Mouse (Mus musculus) forebrain, embryonic 13.5 days (tissue): ENCODE data around the gene Arhgap31. TPM values are rescaled to one million over a fixed set of nuclear protein-coding genes. Genes with fewer than 3 reads are reported as not detected.
"Not testable (repeated sequence)": the region's sequence is repeated elsewhere in the genome, so short reads cannot be mapped to it uniquely, and the experiment has no call there.

Source experiments
- ATAC-seq: fragments of 200-750 bp; cut with Nextera tagmentation; 2 replicates; pipeline ENCODE4 v1.8.0; 2017
- H3K27ac ChIP-seq: fragments of 300-500 bp; sonication (generic); 2 replicates; pipeline ENCODE4 v1.5.1; 2015; ENCODE audit warnings: inconsistent platforms, mild to moderate bottlenecking, moderate library complexity
- H3K27me3 ChIP-seq: fragments of 300-500 bp; sonication (generic); 2 replicates; pipeline ENCODE4 v1.6.1; 2015; ENCODE audit warnings: mild to moderate bottlenecking, inconsistent platforms
- H3K36me3 ChIP-seq: fragments of 300-500 bp; sonication (generic); 2 replicates; pipeline ENCODE4 v1.6.1; 2015; ENCODE audit warnings: mild to moderate bottlenecking, inconsistent platforms; ENCODE audit not compliant: poor library complexity, severe bottlenecking
- H3K4me1 ChIP-seq: fragments of 300-500 bp; sonication (generic); 2 replicates; pipeline ENCODE4 v1.6.1; 2015; ENCODE audit warnings: inconsistent platforms
- H3K4me2 ChIP-seq: fragments of 300-500 bp; sonication (generic); 2 replicates; pipeline ENCODE4 v1.6.1; 2015; ENCODE audit warnings: inconsistent platforms, mild to moderate bottlenecking, moderate library complexity
- H3K4me3 ChIP-seq: fragments of 300-500 bp; sonication (generic); 2 replicates; pipeline ENCODE4 v1.5.1; 2015; ENCODE audit warnings: mild to moderate bottlenecking, inconsistent platforms
- H3K9ac ChIP-seq: fragments of 300-500 bp; sonication (generic); 2 replicates; pipeline ENCODE4 v1.6.1; 2015; ENCODE audit warnings: mild to moderate bottlenecking, inconsistent platforms
- H3K9me3 ChIP-seq: fragments of 300-500 bp; sonication (generic); replicated peaks from 2 replicates; pipeline ENCODE4 v1.6.1; 2016; ENCODE audit warnings: inconsistent platforms
- WGBS: fragments of 180-500 bp; shearing (Covaris S2); methylation state at CpG from one replicate; pipeline ENCODE4 v1.1.7; 2015; 5-methylcytosine and 5-hydroxymethylcytosine counted together
- polyA plus RNA-seq: library from polyadenylated mRNA; unstranded; fragments of >200 nt; fragmentation: Nextera tagmentation; extraction: Ambion mirVana; gene quantifications from 2 replicates; pipeline ENCODE4 v1.2.1, GENCODE M21; 2015

Gene Arhgap31
- polyA plus RNA-seq, 1 experiment from 2014 or later: 3.6 TPM

GRCm38 (mm10) chr16:38677941-38678340, 35.1 kb downstream of the Arhgap31 start:
- H3K27me3 ChIP-seq, H3K9ac ChIP-seq, H3K4me2 ChIP-seq, H3K9me3 ChIP-seq, H3K36me3 ChIP-seq, H3K4me3 ChIP-seq, H3K27ac ChIP-seq, ATAC-seq: not testable (repeated sequence)
- peaks cover 12% of the 10 kb centered on the region for H3K4me1 ChIP-seq
- 86% methylated on average over 2 of the region's 2 CpGs for WGBS

DNA sequence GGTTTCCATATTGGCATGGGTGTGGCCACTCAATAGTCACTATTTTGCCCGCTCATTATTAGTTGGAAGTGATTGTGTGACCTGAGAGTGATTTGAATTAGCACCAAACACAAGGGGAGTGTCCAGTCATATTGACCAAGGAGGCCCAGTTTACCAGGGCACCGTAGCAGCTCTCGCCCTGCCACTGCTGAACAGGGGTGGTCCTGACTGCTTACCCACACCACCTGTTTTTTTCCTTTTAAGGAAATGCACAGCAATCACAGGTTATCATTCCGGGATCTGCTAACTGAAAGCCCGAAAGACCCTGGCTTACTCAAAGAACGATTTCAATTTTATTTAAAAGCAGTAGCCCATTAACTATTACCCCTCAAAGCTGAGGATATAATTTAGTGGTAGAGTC, 35.9 kb downstream of the Arhgap31 start:
- H3K4me2 ChIP-seq: no peak overlapping the region
- H3K27ac ChIP-seq: no peak overlapping the region
- H3K4me1 ChIP-seq: peaks cover 16% of the 10 kb centered on the region
- no peaks in the 10 kb centered on the region for H3K36me3 ChIP-seq
- no peak overlapping the region for H3K9ac ChIP-seq
- no peaks in the 10 kb centered on the region for H3K9me3 ChIP-seq
- H3K27me3 ChIP-seq: no peaks in the 10 kb centered on the region
- no peak for ATAC-seq
- H3K4me3 ChIP-seq: no peak overlapping the region
- 92% methylated on average over 6 of the region's 6 CpGs for WGBS

DNA sequence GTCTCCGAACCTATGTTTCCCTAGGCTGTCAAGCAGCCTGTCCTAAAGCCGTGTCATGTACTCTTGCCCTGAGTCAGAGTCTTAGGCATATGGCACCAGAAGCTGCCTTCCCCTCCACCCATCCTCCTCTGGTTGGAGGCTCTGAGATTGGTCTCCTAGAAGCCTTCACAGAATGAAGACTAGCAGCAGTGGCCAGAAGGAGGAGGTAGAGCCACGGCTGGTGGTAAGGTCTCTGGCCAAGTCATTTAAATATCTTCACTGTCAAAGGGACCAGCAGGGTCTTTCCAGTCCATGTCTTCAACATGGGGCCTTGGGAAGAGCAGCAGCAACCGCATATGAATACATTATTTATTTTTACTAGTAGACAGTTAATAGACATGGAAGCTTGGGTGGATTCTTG, 36.4 kb downstream of the Arhgap31 start:
- WGBS: 94% methylated on average over 4 of the region's 4 CpGs
- H3K9ac ChIP-seq: no peak overlapping the region
- no peak for ATAC-seq
- H3K9me3 ChIP-seq: no peaks in the 10 kb centered on the region
- H3K4me3 ChIP-seq: no peak overlapping the region
- H3K27me3 ChIP-seq: no peaks in the 10 kb centered on the region
- peaks cover 21% of the 10 kb centered on the region for H3K4me1 ChIP-seq
- H3K27ac ChIP-seq: no peak overlapping the region
- no peaks in the 10 kb centered on the region for H3K36me3 ChIP-seq
- H3K4me2 ChIP-seq: no peak overlapping the region

GRCm38 (mm10) chr16:38675600-38676335, 37.3 kb downstream of the Arhgap31 start:
- no peak overlapping the region for H3K27ac ChIP-seq

DNA sequence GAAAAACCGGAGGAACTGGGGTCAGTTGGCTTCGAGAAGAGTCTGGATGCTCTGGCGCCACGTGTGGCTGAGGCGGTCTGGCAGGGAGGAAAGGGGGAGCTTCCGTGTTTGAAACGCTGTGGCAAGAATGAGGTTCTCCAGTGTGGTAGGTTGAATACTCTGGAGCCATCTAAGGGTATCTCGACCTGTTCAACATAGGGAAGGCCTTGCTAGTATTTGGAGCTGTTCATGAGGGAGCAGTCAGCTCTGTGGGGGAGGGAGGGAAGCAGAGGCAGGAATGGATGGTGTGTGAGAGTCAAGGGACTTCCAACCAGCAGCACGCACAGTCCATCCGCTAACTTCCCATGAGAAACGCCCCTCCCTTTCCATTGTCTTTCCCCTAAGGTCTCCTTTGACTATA, 38.2 kb downstream of the Arhgap31 start:
- no peaks in the 10 kb centered on the region for H3K36me3 ChIP-seq
- H3K4me2 ChIP-seq: no peak overlapping the region
- 93% methylated on average over 11 of the region's 11 CpGs for WGBS
- H3K27me3 ChIP-seq: no peaks in the 10 kb centered on the region
- no peak overlapping the region for H3K27ac ChIP-seq
- no peaks in the 10 kb centered on the region; the same call in 1 of the 2 replicates for H3K9me3 ChIP-seq
- no peak overlapping the region for H3K9ac ChIP-seq
- no peak for ATAC-seq
- no peak overlapping the region for H3K4me3 ChIP-seq
- peaks cover 32% of the 10 kb centered on the region for H3K4me1 ChIP-seq

More at GRCm38 (mm10) chr16:38675600-38676335, 37.3 kb downstream of the Arhgap31 start:
- Histone ChIP-seq H3K4me2 (no peak overlapping the region), H3K9me3 (no peaks in the 10 kb centered on the region; the same call in 1 of the 2 replicates), H3K4me3 (no peak overlapping the region), H3K27me3 (no peaks in the 10 kb centered on the region), H3K36me3 (no peaks in the 10 kb centered on the region), H3K4me1 (peaks cover 26% of the 10 kb centered on the region), H3K9ac (no peak overlapping the region)
- ATAC-seq: no peak
- WGBS: 50% methylated on average over 9 of the region's 9 CpGs

- 0 out of 2 replicates have a peak overlapping the region, but pooled peaks have one; percentile 40 for H3K27ac ChIP-seq
- no peaks in the 10 kb centered on the region; the same call in 1 of the 2 replicates for H3K9me3 ChIP-seq
- H3K27me3 ChIP-seq: no peaks in the 10 kb centered on the region
- ATAC-seq: peak; percentile 90
- H3K4me3 ChIP-seq: no peak overlapping the region
- H3K9ac ChIP-seq: no peak overlapping the region
- H3K36me3 ChIP-seq: no peaks in the 10 kb centered on the region
- H3K4me1 ChIP-seq: peaks cover 32% of the 10 kb centered on the region
- WGBS: 40% methylated on average over 15 of the region's 15 CpGs
- H3K4me2 ChIP-seq: no peak overlapping the region
Observed at GRCm38 (mm10) chr16:38673511-38673910, 39.6 kb downstream of the Arhgap31 start.

DNA sequence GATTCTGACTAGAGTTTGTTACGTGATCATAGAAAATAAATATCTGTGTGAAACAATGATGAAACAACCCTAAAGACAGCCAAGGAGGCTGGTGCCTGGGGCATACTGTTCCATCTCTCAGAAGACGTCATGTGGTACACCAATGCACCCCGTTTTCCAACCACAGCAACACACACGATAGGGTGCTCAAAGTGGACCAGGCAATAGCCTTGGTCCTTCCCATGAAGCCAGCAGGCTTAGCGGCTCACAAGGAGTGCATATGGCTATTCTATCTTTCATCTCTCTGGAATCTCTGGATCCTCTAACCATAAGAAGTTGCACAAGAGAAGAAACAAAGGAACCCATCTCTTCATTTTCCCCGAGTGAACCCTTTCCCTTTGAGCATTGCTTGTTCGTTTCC, 40.1 kb downstream of the Arhgap31 start:
- Histone ChIP-seq H3K9me3 (no peaks in the 10 kb centered on the region; the same call in 1 of the 2 replicates), H3K4me1 (peaks cover 32% of the 10 kb centered on the region), H3K4me2 (no peak overlapping the region), H3K27ac (no peak overlapping the region), H3K36me3 (no peaks in the 10 kb centered on the region), H3K27me3 (no peaks in the 10 kb centered on the region), H3K9ac (no peak overlapping the region), H3K4me3 (no peak overlapping the region)
- ATAC-seq: no peak
- 93% methylated on average over 7 of the region's 7 CpGs for WGBS

DNA sequence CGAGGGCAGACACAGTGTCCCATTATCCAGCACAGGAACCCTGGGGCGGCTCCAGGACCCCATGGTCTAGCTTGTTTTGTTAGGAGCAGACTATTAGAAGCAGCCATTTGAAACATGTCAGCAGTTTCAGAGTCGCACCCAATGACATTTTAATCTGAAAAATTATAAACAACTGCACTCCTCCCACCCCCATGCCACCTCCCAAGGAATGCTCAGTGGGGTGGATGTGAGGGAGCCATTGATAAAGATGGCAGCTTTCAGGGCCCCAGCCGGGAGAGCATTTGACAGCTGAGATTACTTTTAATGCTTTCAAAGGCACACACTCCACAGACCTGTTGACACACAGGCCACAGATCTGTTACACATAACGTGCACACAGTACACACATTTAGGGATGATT, 40.7 kb downstream of the Arhgap31 start:
- Histone ChIP-seq H3K4me3 (no peak overlapping the region), H3K4me2 (no peak overlapping the region), H3K4me1 (peaks cover 32% of the 10 kb centered on the region), H3K27me3 (no peaks in the 10 kb centered on the region), H3K36me3 (no peaks in the 10 kb centered on the region), H3K27ac (no peak overlapping the region), H3K9me3 (no peaks in the 10 kb centered on the region; the same call in 1 of the 2 replicates), H3K9ac (no peak overlapping the region)
- no peak for ATAC-seq
- WGBS: 67% methylated on average over 5 of the region's 5 CpGs

- Histone ChIP-seq H3K36me3 (no peaks in the 10 kb centered on the region), H3K9me3 (no peaks in the 10 kb centered on the region; the same call in 1 of the 2 replicates), H3K9ac (no peak overlapping the region), H3K4me3 (no peak overlapping the region), H3K4me1 (peaks cover 32% of the 10 kb centered on the region), H3K27ac (peak overlapping the region; percentile 21; the same call in 1 of the 2 replicates), H3K4me2 (no peak overlapping the region), H3K27me3 (no peaks in the 10 kb centered on the region)
- 80% methylated on average over 12 of the region's 12 CpGs for WGBS
- ATAC-seq: peak; percentile 22; the same call in 1 of the 2 replicates
Observed at GRCm38 (mm10) chr16:38670621-38671390, 42.3 kb downstream of the Arhgap31 start.

DNA sequence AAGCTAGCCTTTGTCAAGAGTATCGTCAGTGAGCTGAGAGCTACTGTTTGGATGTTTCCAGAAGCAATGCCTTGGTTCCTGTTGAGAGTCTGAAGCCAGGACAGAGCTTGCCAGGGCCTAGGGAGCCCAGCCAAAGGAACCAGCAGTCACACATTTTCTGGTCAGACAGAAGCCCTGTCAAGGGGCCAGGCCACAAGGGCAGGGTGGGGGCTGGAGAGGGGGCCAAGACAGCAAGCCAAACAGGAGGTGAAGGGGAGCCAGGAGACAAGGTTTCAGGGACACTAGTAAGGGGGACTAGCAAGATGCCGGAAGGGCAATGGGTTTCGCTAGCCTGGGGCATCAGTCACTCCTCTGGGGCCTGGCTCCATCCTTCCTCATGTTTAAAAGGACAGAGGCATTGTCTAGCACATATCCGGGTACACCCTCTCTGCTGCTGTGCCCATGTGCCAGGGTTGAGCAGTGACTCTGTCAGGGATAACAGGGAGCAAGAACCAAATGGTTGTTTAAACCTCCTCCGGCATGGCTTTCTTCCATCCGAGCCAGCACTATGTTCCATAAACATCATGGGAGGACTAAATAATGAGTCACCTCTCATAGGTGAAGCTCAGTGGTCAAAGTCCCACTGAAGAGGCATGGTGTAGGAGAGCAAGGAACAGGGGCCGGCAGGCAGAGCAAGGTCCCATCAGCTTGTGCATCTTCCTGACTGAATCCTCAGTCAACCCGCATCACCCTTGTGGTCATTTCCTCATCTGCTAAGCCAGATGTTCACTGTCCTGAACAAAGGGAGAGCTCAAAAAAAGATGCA, 44.0 kb downstream of the Arhgap31 start:
- Histone ChIP-seq H3K4me2 (no peak overlapping the region), H3K4me1 (peaks cover 31% of the 10 kb centered on the region), H3K9ac (no peak overlapping the region), H3K36me3 (no peaks in the 10 kb centered on the region), H3K9me3 (no peaks in the 10 kb centered on the region; the same call in 1 of the 2 replicates), H3K27ac (no peak overlapping the region), H3K4me3 (no peak overlapping the region), H3K27me3 (no peaks in the 10 kb centered on the region)
- WGBS: 92% methylated on average over 8 of the region's 8 CpGs
- ATAC-seq: no peak

- H3K4me1 ChIP-seq: peaks cover 9% of the 10 kb centered on the region
- WGBS: 92% methylated on average over 4 of the region's 4 CpGs
- H3K9ac ChIP-seq: no peak overlapping the region
- no peak for ATAC-seq
- no peak overlapping the region for H3K4me3 ChIP-seq
- H3K36me3 ChIP-seq: no peaks in the 10 kb centered on the region
- no peaks in the 10 kb centered on the region for H3K27me3 ChIP-seq
- H3K9me3 ChIP-seq: no peaks in the 10 kb centered on the region; the same call in 1 of the 2 replicates
- H3K4me2 ChIP-seq: no peak overlapping the region
- no peak overlapping the region for H3K27ac ChIP-seq
Observed at GRCm38 (mm10) chr16:38666523-38666922, 46.6 kb downstream of the Arhgap31 start.
